Comparison of ENCODE assay signal across 24 mouse cellular contexts in the genomic region with DNA sequence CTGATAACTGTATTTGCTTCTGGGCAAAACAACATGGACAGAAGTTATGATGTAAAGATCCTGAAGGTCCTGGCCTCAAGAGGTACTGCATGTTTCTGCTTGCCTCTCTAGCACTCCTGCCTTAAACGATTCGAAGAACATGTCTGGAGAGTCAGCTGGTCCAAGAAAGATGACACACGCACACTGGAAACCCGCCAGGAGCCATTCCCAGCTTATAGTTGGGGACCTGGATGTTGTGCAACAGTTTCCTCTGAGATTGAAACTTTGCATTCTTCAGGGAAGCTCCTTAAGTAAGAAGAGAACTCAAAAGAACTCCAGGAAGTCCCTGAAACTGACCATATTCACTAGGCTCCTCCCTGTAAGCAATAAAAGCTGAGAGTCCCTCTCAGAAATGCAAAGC. TPM values are rescaled to one million over a fixed set of nuclear protein-coding genes. Genes with fewer than 3 reads are reported as not detected.
DNase-seq lines count a peak whose midpoint lies in the region; ATAC-seq and TF ChIP-seq lines count a peak whose summit lies in the region.
"Had no signal": no experiment of that assay in that cellular context is flagged by ENCODE, and none has a peak within 500 bp of the region (broad histone marks: within the 10 kb centered on the region; RNA-seq: fewer than 3 reads in every experiment).

No protein-coding gene starts in this region.

- WGBS in lung, embryonic 14.5 days, result 75% methylated on average over 4 of the region's 4 CpGs

- H3K9me3 ChIP-seq in lung, embryonic 14.5 days (ENCODE audit: low read depth, low read length), result no peaks in the 10 kb centered on the region
- H3K9me3 ChIP-seq: embryonic facial prominence, embryonic 10.5 days; forebrain, embryonic 10.5 days; heart, embryonic 10.5 days; hindbrain, embryonic 12.5 days had no signal

- no peaks in the 10 kb centered on the region for H3K36me3 ChIP-seq in lung, embryonic 14.5 days (ENCODE audit: insufficient read depth)
- H3K36me3 ChIP-seq: embryonic facial prominence, embryonic 10.5 days; forebrain, embryonic 10.5 days; G1E; heart, embryonic 10.5 days; hindbrain, embryonic 12.5 days had no signal

- no peak overlapping the region for H3K4me3 ChIP-seq in lung, embryonic 14.5 days (ENCODE audit: low read depth, low read length)

- ATAC-seq in lung, embryonic 14.5 days (ENCODE audit: insufficient read depth), result no peak
- ATAC-seq: forebrain, embryonic 16.5 days; hindbrain, embryonic 16.5 days; inflammation-experienced regulatory T-cells, adult 6 months; intestine, postnatal 0 days had no signal

- H3K9ac ChIP-seq in lung, embryonic 14.5 days, result no peak overlapping the region
- H3K9ac ChIP-seq: hindbrain, embryonic 12.5 days had no signal

- no peak overlapping the region for H3K4me2 ChIP-seq in lung, embryonic 14.5 days

- H3K4me1 ChIP-seq in lung, embryonic 14.5 days (ENCODE audit: insufficient read depth), result no peaks in the 10 kb centered on the region

- no peak overlapping the region for H3K27ac ChIP-seq in lung, embryonic 14.5 days (ENCODE audit: low read depth)
- H3K27ac ChIP-seq: heart, embryonic 10.5 days had no signal

- no peaks in the 10 kb centered on the region for H3K27me3 ChIP-seq in lung, embryonic 14.5 days (ENCODE audit: insufficient read depth, low read length)
- H3K27me3 ChIP-seq: hindbrain, embryonic 12.5 days had no signal

- no peak for TF ChIP-seq CTCF in lung, embryonic 14.5 days (IDR thresholded peaks at IDR 0.05; ENCODE audit: low read depth)

- peak; percentile 48 for DNase-seq in adrenal gland, adult 2 months
- no peak for DNase-seq in adrenal gland, postnatal 4 days (ENCODE audit: low spot score in 2 of 2)
- peak; percentile 30 for DNase-seq in lung, embryonic 14.5 days
- no peak for DNase-seq in lung, adult 18-20 months
- peak; percentile 55 for DNase-seq in MN1 (ENCODE audit: low spot score)
- DNase-seq in fat pad, adult 2 months (ENCODE audit: extremely low read depth, low read depth, low spot score), result peak; percentile 84
- no peak for DNase-seq in right cerebral cortex, postnatal 25 days
- DNase-seq in kidney, adult 11 months, result no peak
- DNase-seq: cerebellum, adult 2 months; cerebellum, postnatal 25 days; gastrocnemius, postnatal 10 days; heart, adult 18-20 months; heart, postnatal 10 days; heart, postnatal 4 days; kidney, adult 9 months had no signal

RNA-seq across cellular contexts. Expression of gene Elf2, which starts 2.8 kb away (rescaled TPM):
- 10 to 100 TPM; 66.3 to 70.8 TPM for total RNA-seq in adrenal gland, adult 2 months (2021)
- polyA plus RNA-seq in adrenal gland, adult 2 months (2012; rRNA removed), result 30.7 and 39.1 TPM in 2 replicates
- total RNA-seq in adrenal gland, postnatal 4 days (2021), result 100 to 1,000 TPM; 122 to 124 TPM
- 59.4 and 60.8 TPM in 2 replicates for polyA plus RNA-seq in lung, embryonic 14.5 days (2014; fragmentation: Nextera tagmentation; extraction: Ambion mirVana)

RNA-seq across cellular contexts. Expression of gene Mgarp, which starts 53.3 kb away (rescaled TPM):
- 1,000 to 10,000 TPM in 1 of 2 experiments, 100 to 1,000 TPM in 1; 689 to 1,037 TPM for total RNA-seq in adrenal gland, adult 2 months (2021)
- 297 and 312 TPM in 2 replicates for polyA plus RNA-seq in adrenal gland, adult 2 months (2012; rRNA removed)
- total RNA-seq in adrenal gland, postnatal 4 days (2021), result 100 to 1,000 TPM; 477 to 530 TPM
- polyA plus RNA-seq in lung, embryonic 14.5 days (2014; fragmentation: Nextera tagmentation; extraction: Ambion mirVana), result 2.7 and 3.6 TPM in 2 replicates

Comparison
In these comparisons a context has a peak if more than half of its experiments do, and no peak if none do; other contexts are left out.
1. DNase-seq: peak in adrenal gland, adult 2 months (single experiment), lung, embryonic 14.5 days (single experiment), MN1 (single experiment) and fat pad, adult 2 months (single experiment); none in adrenal gland, postnatal 4 days (0 of 2), lung, adult 18-20 months (0 of 2), right cerebral cortex, postnatal 25 days (single experiment) and kidney, adult 11 months (single experiment).